Mouse (Mus musculus) testis, postnatal 14 days (tissue): ENCODE data around the gene Ypel3.
A peak's percentile ranks its signal among the peaks of the same experiment; 100 is the strongest.
"Not testable (repeated sequence)": the region's sequence is repeated elsewhere in the genome, so short reads cannot be mapped to it uniquely, and the experiment has no call there.

Source experiments
- DNase-seq: peaks from one replicate; pipeline ENCODE4 v3.0.0; 2021; ENCODE audit warnings: low spot score

Ypel3 gene

DNA sequence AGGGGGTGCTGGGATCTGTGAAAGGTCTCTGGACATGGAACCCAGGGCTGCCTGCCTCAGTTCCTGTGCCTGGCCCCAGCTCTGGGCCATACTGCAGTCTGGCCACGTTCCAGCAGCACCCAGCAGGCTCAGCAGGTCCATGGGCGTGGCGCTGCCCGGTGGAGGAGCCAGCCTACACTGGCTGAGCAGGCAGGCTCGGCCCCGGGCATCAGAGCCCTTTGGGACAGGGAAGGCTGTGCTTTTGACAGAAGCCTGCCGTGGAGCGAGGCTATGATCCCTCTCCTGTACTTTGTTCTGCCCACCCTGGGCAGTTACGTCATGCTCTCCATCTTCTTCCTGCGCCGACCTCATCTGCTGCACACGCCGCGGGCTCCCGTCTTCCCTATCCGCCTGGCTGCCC lies 10.6 kb upstream of the Ypel3 start, which contains the start of gene Gdpd3:
TSS of gene Gdpd3 (plus strand) at position 134 of the 400 bp plus-strand sequence.
- no peak for DNase-seq

DNA sequence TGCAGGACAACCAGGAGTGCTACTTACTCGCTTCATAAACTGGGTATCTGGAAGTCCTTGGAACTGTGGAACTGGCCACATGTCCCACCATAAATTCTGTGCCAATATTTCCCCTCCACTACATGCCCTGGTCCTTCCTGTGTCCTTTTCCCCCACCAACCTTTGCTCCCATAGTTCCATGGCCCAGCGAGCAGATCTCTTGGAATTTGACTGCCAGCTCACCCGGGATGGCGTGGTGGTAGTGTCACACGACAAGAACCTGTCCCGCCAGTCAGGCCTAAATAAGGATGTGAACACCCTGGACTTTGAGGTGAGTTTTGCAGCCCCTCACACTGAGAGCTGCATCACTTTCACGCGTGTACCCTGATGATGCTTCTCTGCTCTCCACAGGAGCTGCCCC lies 9.8 kb upstream of the Ypel3 start:
- no peak for DNase-seq

DNA sequence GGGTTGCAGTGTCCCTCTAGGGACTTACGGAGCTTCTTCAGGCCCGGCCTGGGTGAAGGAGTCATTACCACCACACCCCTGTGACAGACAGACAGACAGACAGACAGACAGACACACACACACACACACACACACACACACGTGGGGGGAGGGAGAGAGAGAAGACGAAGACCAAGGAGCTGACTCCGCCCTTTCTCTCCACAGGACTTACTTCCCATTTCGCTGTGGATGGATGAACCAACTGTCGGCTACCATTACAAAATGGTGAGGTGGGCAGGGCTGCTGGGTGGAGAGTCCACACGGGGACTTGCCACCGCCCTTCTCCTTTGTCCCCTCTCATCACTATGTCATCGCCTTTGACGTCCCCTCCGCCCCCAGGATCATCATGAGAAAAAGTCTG lies 6.0 kb upstream of the Ypel3 start:
- no peak for DNase-seq

DNA sequence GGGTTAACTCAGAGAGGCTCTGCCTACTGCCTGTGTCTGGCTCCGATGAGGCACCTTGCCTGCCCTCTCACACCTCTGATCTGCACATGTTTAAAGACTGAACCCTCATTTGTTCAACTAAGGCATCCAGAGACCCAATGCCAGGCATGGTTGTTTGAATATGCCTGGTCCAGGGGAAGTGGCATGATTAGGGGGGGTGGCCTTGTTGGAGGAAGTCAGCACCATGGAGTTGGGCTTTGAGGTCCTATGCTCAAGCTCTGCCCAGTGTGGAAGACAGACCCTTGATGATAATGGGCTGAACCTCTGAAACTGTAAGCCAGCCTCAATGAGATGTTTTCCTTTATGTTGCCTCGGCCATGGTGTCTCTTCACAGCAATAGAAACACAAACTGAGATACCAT lies 3.4 kb upstream of the Ypel3 start:
- DNase-seq = no peak

DNA sequence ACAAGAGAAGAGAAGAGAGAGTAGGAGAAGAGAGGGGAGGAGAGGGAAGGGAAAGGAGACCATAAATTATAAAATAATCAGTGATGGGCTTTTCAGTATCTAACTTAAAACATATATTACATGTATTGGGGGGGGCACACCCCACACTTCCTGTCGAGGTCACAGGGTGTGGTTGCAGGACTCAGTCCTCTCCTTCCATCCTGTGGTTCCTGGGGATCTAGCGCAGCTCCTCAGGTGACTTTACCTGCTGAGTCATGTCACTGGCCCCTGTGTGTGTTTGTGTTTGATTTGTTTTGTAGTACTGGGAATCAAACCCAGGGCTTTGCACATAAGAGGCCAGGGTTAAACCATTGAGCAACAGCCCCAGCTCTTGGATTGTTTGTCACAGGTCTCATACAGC lies 2.3 kb upstream of the Ypel3 start:
- DNase-seq = no peak

DNA sequence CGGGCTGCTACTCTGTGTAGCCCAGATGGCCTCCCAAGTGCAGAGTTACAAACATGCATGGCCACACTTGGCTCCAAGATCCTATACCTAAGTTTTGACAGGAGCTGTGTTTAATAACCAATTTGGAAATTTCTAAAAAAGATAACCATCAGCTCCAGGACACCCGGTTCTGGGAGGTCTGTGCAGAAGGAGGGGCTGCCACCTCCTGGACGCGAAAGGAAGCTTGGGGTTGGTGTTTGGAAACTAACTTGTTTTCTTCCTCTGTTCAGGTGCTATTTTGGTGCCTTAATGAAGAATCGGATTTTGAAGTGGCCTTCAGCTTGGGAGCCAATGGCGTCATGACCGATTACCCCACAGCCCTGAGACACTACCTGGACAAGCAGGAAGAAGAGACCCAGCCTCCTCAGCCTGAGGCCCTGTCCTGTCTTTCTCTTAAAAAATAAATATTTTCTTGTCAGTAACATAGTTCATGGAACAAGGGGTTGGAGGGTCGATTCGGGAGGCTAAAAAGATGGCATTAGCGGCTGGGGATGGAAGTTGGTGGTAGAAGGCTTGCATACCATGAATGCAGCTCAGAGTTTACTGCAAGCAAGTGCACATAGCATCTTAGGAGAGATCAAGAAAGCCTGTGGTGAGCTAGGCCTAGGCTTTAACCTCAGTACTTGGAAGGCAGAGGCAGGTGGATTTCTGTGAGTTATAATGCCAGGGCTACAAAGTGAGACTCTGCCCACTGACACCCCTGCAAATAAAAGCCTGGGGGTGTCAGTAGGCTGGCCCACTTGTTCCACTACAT lies 1.4 kb upstream of the Ypel3 start:
- no peak for DNase-seq

DNA sequence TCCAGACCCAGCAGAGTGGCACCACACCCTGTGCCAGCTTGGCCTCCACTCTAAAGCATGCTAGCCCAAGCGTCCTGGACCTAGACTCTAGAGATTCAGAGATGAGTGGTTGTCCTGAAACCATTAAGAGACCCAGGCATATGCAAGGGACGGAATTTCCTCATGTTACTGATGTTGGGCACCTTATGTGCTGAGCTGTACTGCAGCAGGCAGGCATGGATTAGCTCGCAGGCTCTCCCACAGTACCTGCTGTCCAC lies 849 bp upstream of the Ypel3 start:
- no peak for DNase-seq

DNA sequence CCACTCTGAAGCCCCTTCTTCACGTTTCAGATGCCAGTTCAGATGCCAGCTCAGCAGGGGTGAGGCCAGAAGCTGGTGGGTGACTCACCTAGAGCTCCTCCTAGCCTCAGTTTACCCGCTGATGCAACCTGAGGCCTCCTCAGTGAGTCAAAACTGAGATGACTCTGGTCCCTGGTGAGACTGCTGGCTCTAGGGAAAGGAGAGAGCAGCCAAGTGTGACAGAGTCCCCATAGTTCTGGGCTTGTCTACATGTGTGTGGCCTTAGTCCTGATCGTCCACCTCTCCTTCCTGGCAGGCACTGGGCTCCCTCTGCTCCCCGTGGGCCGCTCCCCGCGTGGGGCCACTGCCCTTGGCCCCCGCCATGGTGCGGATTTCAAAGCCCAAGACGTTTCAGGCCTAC lies 721 bp downstream of the Ypel3 start:
- no peak for DNase-seq

DNA sequence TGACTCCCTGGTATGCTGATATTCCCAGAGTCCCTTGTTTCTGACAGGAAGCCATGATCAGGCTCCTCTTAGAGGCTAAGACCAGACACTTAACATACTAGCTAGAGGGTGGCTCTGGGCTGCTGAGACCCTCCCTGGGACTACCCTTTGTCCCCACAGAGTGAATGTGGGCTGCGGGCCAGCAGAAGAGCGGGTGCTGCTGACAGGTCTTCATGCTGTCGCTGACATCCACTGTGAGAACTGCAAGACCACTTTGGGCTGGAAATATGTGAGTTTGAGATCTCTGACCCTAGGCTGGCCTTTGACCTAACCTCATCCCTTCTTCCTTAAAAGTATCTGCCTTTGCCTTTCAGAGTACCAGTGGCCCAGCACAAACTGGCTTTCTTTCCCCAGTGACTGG lies 1.4 kb downstream of the Ypel3 start:
- no peak for DNase-seq

DNA sequence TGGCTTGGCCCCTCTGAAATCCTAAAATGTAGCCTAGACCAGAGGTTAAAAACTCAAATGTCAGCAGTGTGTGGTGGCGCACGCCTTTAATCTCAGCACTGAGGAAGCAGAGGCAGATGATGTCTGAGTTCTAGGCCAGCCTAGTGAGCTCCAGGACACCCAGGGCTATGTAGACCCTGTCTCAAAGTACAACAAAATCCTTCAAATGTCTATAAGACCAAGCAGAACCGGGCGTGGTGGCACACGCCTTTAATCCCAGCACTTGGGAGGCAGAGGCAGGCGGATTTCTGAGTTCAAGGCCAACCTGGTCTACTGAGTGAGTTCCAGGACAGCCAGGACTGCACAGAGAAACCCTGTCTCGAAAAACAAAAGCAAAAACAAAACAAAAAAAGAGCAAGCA lies 2.3 kb downstream of the Ypel3 start:
- DNase-seq = not testable (repeated sequence)

DNA sequence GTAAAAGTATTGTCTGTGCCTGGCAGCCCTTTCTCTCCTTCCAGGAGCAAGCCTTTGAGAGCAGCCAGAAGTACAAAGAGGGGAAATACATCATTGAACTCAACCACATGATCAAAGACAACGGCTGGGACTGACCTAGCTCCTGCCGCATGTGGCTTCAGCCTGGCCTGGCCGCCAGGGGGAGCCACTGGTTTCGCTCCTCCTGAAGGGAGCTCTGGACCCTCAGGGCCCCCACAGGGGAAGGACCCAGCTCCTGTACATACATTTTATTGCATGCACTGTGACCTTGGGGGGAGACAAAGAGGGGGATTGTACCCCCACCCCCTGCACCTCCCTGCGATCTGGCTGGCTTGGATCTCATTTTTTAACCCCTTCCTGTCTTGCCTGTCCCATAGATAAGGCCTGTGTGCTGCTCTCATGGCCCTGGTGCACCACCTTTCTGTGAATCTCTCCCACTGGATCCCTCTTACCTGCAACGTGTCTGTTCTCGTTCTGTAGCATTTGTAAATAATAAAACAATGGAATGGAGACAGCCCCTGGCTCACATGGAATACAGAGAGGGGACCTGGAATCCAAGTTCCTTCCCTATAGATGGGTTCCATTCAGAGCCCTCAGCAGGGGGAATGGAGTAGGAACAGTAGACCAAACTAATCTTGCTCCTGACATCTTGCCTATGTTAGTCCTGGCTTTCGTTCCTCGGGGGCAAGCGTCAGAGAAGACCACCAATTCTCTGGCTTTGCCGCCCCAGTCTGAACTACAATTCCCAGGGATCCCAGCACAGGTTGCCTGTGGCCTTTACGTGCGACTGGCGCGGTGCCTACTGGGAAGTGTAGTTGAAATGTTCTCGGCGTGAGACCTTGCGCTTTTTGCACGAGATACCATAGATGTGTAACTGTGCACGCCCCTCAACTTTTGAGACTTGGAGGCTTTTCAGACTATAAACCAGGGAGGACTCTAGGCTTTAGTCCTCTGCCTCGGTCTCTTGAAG lies 3.5 kb downstream of the Ypel3 start:
- peak; percentile 84 for DNase-seq

DNA sequence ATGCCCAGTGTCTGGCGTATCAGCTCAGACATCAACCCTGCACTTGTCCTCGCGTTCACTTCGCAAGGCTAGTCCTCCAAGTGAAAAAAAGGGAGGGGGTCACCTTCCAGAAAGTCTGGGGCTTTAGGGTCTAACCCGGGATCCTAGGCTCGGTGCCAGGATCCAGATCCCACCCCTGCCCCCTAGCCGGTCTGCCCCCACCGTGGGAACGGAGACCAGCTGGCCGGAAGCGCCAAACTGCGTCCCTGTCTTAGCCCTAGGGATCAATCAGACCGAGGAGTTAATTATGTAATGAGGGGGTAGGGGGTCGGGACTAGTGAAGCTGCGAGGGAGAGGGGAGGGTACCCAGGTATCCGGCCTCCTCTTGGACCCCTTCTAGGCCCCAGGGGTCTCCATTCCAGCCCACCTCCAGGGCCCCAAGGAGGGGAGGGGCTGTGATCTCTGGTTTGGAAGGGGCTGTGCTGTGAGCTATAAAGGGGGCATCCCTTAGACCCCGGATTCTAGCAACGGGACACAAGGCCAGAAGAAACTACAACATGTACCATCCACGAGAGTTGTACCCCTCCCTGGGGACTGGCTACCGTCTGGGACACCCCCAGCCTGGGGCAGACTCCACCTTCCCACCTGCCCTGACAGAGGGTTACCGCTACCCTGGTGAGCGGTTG lies 4.3 kb downstream of the Ypel3 start, which contains the start of gene Tbx6:
TSS of gene Tbx6 (plus strand) at position 513 of the 665 bp plus-strand sequence.
- no peak for DNase-seq

DNA sequence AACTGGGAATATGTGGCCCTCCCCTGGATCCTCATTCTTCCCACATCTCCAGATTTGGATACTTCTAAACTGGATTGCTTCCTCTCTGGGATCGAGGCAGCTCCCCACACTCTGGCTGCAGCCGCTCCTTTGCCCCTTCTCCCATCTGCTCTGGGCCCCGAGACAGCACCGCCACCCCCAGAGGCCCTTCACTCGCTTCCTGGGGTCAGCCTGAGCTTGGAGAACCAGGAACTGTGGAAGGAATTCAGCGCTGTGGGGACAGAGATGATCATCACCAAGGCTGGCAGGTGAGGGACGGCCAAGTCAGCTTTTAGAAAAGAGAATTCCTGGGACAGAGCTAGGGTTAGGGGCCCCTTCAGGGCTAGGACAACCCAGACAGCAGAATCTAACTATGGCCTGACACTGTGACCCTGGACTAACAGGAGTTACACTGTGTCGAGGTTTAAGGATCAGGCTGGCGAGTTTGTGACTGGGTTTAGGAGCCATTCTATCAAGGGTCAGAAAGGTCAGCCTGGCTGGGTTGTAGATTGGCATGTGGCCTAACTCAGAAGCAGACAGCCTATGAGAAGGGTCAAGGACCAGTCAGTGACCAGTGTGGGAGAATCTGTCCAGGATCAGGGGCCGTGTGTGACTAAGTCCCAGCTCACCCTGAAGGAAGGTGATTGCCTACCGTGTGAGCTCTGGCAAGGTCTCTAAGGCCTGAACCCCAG lies 5.1 kb downstream of the Ypel3 start:
- no peak for DNase-seq

DNA sequence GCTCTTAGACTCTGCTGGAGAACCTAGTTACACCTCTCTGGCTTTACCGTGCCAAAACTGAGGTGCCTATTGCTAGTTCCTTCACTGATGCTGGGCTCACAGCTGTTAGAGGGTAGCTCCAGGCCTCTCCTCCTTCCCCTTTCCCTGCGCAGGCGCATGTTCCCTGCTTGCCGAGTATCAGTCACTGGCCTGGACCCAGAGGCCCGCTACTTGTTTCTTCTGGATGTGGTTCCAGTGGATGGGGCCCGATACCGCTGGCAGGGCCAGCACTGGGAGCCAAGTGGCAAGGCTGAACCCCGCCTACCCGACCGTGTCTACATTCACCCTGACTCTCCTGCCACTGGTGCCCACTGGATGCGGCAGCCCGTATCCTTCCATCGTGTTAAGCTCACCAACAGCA lies 5.9 kb downstream of the Ypel3 start:
- DNase-seq = no peak

DNA sequence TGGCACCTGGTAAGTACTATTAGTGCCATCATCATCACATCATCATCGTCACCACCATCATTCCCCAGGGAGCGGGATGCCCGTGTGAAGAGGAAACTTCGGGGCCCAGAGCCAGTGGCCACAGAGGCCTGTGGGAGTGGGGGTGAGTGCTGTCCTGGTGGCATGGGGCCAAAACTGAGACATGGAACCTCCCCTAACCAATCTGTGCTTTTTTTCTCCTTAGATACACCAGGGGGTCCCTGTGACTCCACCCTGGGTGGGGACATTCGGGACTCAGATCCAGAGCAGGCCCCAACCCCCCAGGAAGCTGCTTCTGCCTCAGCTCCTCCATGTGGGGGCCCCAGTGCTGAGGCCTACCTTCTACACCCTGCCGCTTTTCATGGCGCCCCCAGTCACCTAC lies 7.7 kb downstream of the Ypel3 start:
- DNase-seq = no peak

DNA sequence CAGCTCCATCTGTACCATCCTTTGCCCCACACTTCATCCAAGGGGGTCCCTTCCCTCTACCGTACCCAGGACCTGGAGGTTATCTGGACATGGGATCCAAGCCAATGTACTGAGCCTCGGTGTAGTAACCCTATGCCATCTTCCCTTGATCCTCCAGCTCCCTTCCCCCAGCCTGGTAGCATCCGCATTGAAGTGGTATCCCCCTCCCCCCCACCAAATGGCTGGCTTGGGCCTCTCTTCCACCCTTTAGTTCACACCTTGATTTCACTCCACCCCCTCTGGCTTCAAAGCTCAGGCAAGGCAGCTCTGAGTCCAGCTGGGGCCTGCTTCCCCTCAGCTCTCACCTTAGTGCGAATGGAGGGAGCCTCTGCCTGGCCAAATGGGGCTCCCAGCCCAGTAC lies 8.3 kb downstream of the Ypel3 start:
- DNase-seq = no peak

DNA sequence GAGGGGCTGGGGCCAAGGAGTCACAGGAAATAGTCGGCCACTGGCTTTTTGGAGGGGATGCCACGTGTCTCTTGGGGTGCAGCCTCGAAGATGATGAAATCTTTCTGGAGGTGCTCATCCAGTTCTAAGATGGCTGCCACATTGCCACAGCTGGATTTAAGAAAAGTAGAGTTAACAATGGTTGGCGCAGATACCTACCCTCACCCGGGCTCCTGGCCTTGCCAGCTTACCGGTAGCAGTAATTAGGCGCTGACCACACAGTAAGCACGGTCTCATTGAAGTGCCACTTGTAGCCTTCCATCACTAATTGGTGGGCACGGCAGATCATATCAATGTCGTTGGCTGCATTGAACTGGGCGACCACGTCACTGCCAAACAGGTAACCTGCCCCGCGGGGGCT lies 9.4 kb downstream of the Ypel3 start:
- no peak for DNase-seq

DNA sequence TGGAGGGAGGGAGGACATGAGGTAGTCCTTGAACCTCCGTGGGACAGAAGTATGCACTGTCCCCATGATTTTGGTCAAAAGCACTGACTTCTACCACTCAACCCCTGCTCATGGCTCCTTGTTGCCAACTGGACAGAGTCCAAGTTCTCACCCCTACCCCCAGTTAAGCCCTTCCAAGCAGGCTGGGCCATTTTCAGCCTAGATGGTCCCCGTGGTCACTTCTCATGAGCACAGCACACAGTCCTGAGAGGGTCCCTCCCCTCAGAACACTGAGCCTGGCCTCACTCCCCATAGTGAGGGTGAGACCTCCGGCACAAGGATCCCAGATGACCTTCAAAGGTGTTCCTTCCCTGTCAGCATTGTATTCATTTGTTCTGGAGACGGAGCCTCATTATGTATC lies 12.4 kb downstream of the Ypel3 start:
- no peak for DNase-seq

DNA sequence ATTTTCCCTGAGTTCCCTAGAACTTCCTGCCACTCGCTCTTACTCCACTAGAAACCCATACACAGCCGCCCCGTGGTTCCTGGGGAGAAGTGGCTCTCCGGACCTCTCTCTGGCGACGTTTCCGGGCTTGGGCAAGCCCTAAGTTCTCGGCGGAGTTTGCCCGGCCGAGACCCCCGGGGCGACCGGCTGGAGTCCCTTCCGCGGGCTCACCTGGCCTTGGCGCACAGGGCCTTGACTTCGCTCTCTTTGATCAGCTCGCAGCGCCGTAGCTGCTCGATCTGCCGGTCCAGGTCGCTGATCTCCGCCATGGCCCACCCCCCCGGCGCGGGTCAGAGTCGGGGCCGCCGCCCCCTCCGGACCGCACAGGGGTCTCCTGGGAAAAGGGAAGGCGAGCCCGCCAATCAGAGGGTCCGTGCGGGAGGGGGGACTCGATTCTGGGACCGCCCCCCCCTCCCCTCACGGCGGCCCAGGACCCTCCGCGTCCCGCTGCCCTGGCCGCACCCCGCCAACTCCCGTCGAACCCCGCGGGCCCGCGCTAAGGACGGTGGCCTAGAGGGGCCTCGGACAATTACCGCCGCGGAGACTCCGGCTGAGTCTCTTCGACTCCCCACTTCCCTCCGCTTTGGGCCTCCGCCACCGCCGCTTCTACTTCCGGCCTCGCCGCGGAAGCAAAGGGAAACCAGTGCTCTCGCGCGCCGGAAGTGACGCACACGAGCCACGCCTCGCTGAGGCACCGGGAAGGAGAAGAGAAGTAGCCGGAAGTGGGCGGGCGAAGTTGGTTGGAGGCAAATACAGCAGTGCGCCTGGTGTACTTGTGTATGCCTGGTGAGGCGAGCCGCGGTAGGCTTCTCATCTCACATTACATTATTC lies 15.3 kb downstream of the Ypel3 start, which contains the start of gene Ppp4c:
TSS of gene Ppp4c (minus strand) at position 646 of the 870 bp plus-strand sequence.
- peak; percentile 96 for DNase-seq

DNA sequence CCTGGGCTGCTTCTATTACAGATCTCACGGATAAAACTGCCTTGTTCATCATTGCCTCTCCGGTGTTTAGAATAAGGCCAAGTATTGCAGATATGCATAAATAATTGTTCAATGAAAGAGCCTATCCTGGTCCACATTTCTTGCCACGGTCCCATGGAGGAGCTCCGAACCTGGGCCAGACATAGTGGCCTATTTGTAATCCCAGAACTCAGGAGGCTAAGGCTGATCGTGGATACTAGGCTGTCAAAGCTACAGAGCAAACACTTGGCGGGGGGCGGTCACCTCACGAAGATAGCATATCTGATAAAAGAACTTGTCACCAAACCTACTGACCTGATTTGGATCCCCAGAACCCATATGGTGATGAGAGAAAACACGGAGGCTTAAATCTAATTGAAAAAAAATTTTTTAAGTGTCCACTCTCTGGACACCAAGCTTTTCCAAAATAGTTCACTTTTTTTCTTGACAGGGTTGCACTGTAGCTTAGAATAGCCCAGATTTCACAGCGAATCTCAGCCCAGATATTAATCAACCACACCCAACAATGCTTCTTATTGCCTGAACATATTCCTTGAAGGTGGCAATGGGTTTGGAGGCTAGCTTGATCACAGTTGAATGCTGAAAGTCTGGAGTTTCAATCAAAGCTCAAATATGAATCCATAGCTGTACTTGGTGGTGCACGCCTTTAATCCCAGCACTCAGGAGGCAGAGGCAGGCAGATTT lies 16.1 kb downstream of the Ypel3 start:
- DNase-seq = no peak
